Mouse (Mus musculus): ENCODE measurements at regions not wholly inside any gene's neighbourhood (a gene's known extent, or its start where the extent isn't known, plus 50 kb on each side); places are given as distances from the start of the nearest gene placed in this dataset.

- no peak for DNase-seq
Observed at GRCm38 (mm10) chr10:54448352-54449043, 372.1 kb upstream of the Man1a start.

GRCm38 (mm10) chr10:54403223-54403926 is 327.0 kb upstream of the Man1a start:
- DNase-seq: no peak

DNA sequence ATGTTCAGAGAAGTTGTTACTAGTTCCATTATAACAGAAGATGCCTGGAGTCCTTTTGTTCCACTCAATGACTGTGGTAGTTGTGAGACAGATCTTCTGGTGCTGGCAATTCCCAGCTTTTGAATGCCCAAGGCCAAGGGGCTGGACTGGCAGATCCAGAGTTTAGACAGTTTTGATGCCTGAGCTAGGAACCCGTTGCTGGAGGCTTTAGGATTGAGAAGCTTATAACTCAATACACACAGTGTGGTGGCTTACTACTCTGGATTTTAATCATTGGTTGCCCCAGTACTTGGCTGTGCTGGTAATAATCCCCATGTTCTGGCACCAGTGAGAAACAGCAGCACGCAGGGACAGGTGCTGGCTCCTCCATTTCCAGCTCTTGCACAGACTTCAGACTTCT is 307.3 kb upstream of the Man1a start:
- DNase-seq: no peak

GRCm38 (mm10) chr10:54381530-54381929 is 305.1 kb upstream of the Man1a start:
- no peak for DNase-seq

- no peak for DNase-seq
Observed at GRCm38 (mm10) chr10:54369158-54369557, 292.7 kb upstream of the Man1a start.

DNA sequence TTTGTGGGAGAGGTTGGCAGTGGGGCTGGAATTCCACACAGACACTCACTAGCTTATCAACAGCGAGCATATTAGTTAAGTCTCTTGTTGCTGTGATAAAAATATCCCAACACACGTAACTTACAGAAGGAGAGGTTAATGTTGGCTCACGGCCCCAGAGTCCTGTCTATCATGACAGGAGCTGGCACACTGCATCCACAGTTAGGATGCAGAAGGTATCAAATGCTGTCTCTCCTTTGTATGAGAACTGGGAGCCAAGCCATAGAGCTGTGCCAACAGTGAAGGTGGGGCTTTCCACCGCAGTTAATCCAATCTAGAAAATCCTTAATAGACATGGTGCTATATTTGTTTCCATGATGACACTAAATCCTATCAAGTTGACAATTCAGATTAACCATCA is 288.9 kb upstream of the Man1a start:
- DNase-seq: peak; percentile 13 to 38

GRCm38 (mm10) chr10:54337234-54337633 is 260.8 kb upstream of the Man1a start:
- DNase-seq: no peak
